Mouse (Mus musculus): ENCODE data around the gene Abcb7. TPM values are rescaled to one million over a fixed set of nuclear protein-coding genes. Genes with fewer than 3 reads are reported as not detected.

Abcb7 gene
- 1.5 TPM for polyA plus RNA-seq (2015; fragmentation: Illumina TruSeq; extraction: RNeasy Lipid Tissue Mini Kit (QIAGEN cat#74804); ENCODE audit: insufficient read depth, low read depth, low replicate concordance)

DNA sequence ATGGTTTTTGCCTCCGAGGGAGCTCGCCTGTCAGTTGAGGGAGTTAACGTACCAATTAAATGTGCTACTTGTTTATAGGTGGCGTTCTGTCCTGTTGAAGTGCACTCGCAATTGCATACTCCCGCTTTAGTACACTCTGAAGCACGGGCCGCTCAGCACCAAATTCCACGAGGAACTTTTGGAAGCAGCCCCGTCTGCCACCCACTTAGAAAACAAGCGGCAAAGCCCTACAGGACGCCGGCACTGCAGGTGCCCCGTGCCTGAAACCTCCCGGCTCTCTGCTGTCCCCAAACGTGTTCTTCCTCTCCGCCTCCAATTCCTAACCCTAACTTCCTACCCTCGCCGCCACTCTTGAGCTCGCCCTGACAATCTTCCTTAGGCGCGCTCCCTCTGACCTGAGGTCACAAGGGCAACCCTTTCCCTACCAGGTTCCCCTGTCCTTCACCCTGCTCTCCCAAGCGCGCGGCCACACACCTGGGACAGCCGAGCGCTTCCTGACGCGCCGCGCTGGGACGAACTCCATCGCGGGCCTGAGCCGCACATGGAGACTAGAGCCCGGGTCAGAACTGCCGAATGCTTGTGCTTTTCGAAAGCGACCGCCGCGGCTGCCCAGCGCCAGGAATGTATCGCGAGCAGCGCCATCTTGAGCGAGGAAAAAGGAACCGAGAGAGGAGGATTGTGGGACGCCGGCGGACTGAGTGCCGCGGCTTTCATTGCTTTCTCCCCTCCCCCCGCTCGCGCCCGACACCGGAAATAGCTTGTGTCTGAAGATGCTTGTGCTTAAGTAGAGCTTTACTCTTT is at the start of gene Abcb7:
TSS of gene Abcb7 (minus strand) at position 674 of the 801 bp plus-strand sequence.

Other genes starting within 250 kb of the Abcb7 start
- 0.09 TPM for gene Nexmif, start 212.7 kb downstream of the Abcb7 start, polyA plus RNA-seq (2015; fragmentation: Illumina TruSeq; extraction: RNeasy Lipid Tissue Mini Kit (QIAGEN cat#74804); ENCODE audit: insufficient read depth, low read depth, low replicate concordance)
- 1.4 TPM for gene Uprt, start 69.0 kb upstream of the Abcb7 start, polyA plus RNA-seq (2015; fragmentation: Illumina TruSeq; extraction: RNeasy Lipid Tissue Mini Kit (QIAGEN cat#74804); ENCODE audit: insufficient read depth, low read depth, low replicate concordance)

All from pancreas, adult 10 weeks (tissue).